Mouse (Mus musculus): ENCODE data around the gene Troap.

Gene Troap

GRCm38 (mm10) chr15:99114312-99115064, 40.1 kb downstream of the Troap start:
- no peak for DNase-seq

- no peak for DNase-seq
These were observed 40.7 kb downstream of the Troap start for GRCm38 (mm10) chr15:99115065-99115423.

- no peak for DNase-seq
These were observed 42.2 kb downstream of the Troap start for GRCm38 (mm10) chr15:99116539-99116938.

GRCm38 (mm10) chr15:99120814-99121213, 46.4 kb downstream of the Troap start:
- no peak for DNase-seq

- no peak for DNase-seq
These were observed 48.3 kb downstream of the Troap start for GRCm38 (mm10) chr15:99122642-99123041.

GRCm38 (mm10) chr15:99125711-99126080, 51.3 kb downstream of the Troap start, which contains the start of gene Spats2:
Spats2 (plus strand) TSS chr15:99125916.
- no peak for DNase-seq

GRCm38 (mm10) chr15:99126081-99126815, 51.9 kb downstream of the Troap start:
- DNase-seq = peak; percentile 90

- peak; percentile 27 for DNase-seq
These were observed 52.5 kb downstream of the Troap start for GRCm38 (mm10) chr15:99126816-99127365.

- DNase-seq = no peak
These were observed 53.6 kb downstream of the Troap start for GRCm38 (mm10) chr15:99127851-99128522.

GRCm38 (mm10) chr15:99129441-99129840, 55.1 kb downstream of the Troap start:
- no peak for DNase-seq

- DNase-seq = no peak
These were observed 55.9 kb downstream of the Troap start for GRCm38 (mm10) chr15:99129956-99130910.
